Mouse (Mus musculus) frontal cortex, adult 2 months (tissue): ENCODE data around the gene Cdkal1. TPM values are rescaled to one million over a fixed set of nuclear protein-coding genes. Genes with fewer than 3 reads are reported as not detected.

Experiments used
- DNase-seq, 2 experiments: peaks; one replicate each; pipeline ENCODE4 v3.0.0; 2022; ENCODE audit warnings: low spot score in 1 of 2; ENCODE audit errors: extremely low spot score in 1 of 2
- polyA plus RNA-seq: library from polyadenylated mRNA; depleted of rRNA; stranded (reverse); fragments of >200 nt; gene quantifications from 2 replicates; pipeline ENCODE4 v1.2.3, GENCODE M21; 2012

Gene Cdkal1
- polyA plus RNA-seq, 1 experiment = 7.8 TPM

- DNase-seq = no peak
Measured at GRCm38 (mm10) chr13:29533586-29533985, 321.9 kb downstream of the Cdkal1 start.

GRCm38 (mm10) chr13:29528344-29528743 is 327.1 kb downstream of the Cdkal1 start:
- no peak for DNase-seq

GRCm38 (mm10) chr13:29521321-29521720 is 334.2 kb downstream of the Cdkal1 start:
- DNase-seq = no peak

GRCm38 (mm10) chr13:29514071-29514470 is 341.4 kb downstream of the Cdkal1 start:
- no peak for DNase-seq

- DNase-seq = no peak
Measured at GRCm38 (mm10) chr13:29504861-29505568, 350.5 kb downstream of the Cdkal1 start.

GRCm38 (mm10) chr13:29503147-29504044 is 352.1 kb downstream of the Cdkal1 start:
- DNase-seq = peak in 1 of 2 experiments; percentile 73

- DNase-seq = no peak
Measured at GRCm38 (mm10) chr13:29502481-29503146, 352.9 kb downstream of the Cdkal1 start.

- DNase-seq = no peak
Measured at GRCm38 (mm10) chr13:29501173-29501572, 354.3 kb downstream of the Cdkal1 start.

- DNase-seq = no peak
Measured at GRCm38 (mm10) chr13:29499750-29500149, 355.7 kb downstream of the Cdkal1 start.

GRCm38 (mm10) chr13:29497286-29497685 is 358.2 kb downstream of the Cdkal1 start:
- no peak for DNase-seq

GRCm38 (mm10) chr13:29490341-29490740 is 365.1 kb downstream of the Cdkal1 start:
- DNase-seq = no peak

- DNase-seq = no peak
Measured at GRCm38 (mm10) chr13:29489476-29489875, 366.0 kb downstream of the Cdkal1 start.

GRCm38 (mm10) chr13:29486709-29487108 is 368.8 kb downstream of the Cdkal1 start:
- DNase-seq = no peak

GRCm38 (mm10) chr13:29483950-29484349 is 371.5 kb downstream of the Cdkal1 start:
- no peak for DNase-seq

GRCm38 (mm10) chr13:29482147-29482863 is 373.2 kb downstream of the Cdkal1 start:
- no peak for DNase-seq

- no peak for DNase-seq
Measured at GRCm38 (mm10) chr13:29476421-29476820, 379.1 kb downstream of the Cdkal1 start.

- DNase-seq = no peak
Measured at GRCm38 (mm10) chr13:29474301-29474700, 381.2 kb downstream of the Cdkal1 start.

GRCm38 (mm10) chr13:29473779-29474178 is 381.7 kb downstream of the Cdkal1 start:
- no peak for DNase-seq

GRCm38 (mm10) chr13:29462271-29462670 is 393.2 kb downstream of the Cdkal1 start:
- DNase-seq = no peak

GRCm38 (mm10) chr13:29460741-29461140 is 394.7 kb downstream of the Cdkal1 start:
- peak; percentile 25 to 42 for DNase-seq
